Mouse (Mus musculus): ENCODE measurements at regions not wholly inside any gene's neighbourhood (a gene's known extent, or its start where the extent isn't known, plus 50 kb on each side); places are given as distances from the start of the nearest gene placed in this dataset.

- ATAC-seq (replicated peaks; ENCODE audit: low FRiP score, low TSS enrichment, poor library complexity, severe bottlenecking), result no peak
Observed at GRCm38 (mm10) chr15:61133316-61133715, 210.5 kb upstream of the A1bg start.

GRCm38 (mm10) chr15:61127971-61128370, 205.2 kb upstream of the A1bg start:
- ATAC-seq (replicated peaks; ENCODE audit: low FRiP score, low TSS enrichment, poor library complexity, severe bottlenecking), result no peak

GRCm38 (mm10) chr15:61127130-61127529, 204.3 kb upstream of the A1bg start:
- no peak for ATAC-seq (replicated peaks; ENCODE audit: low FRiP score, low TSS enrichment, poor library complexity, severe bottlenecking)

GRCm38 (mm10) chr15:61116912-61117311, 194.1 kb upstream of the A1bg start:
- no peak for ATAC-seq (replicated peaks; ENCODE audit: low FRiP score, low TSS enrichment, poor library complexity, severe bottlenecking)

GRCm38 (mm10) chr15:61109429-61110128, 186.8 kb upstream of the A1bg start:
- no peak for ATAC-seq (replicated peaks; ENCODE audit: low FRiP score, low TSS enrichment, poor library complexity, severe bottlenecking)

GRCm38 (mm10) chr15:61108957-61109356, 186.1 kb upstream of the A1bg start:
- no peak for ATAC-seq (replicated peaks; ENCODE audit: low FRiP score, low TSS enrichment, poor library complexity, severe bottlenecking)

GRCm38 (mm10) chr15:61102421-61103412, 179.9 kb upstream of the A1bg start:
- peak; percentile 73 for ATAC-seq (replicated peaks; ENCODE audit: low FRiP score, low TSS enrichment, poor library complexity, severe bottlenecking)

GRCm38 (mm10) chr15:61100807-61101206, 178.0 kb upstream of the A1bg start:
- ATAC-seq (replicated peaks; ENCODE audit: low FRiP score, low TSS enrichment, poor library complexity, severe bottlenecking), result no peak

- ATAC-seq (replicated peaks; ENCODE audit: low FRiP score, low TSS enrichment, poor library complexity, severe bottlenecking), result no peak
Observed at GRCm38 (mm10) chr15:61098968-61099367, 176.2 kb upstream of the A1bg start.

- ATAC-seq (replicated peaks; ENCODE audit: low FRiP score, low TSS enrichment, poor library complexity, severe bottlenecking), result no peak
Observed at GRCm38 (mm10) chr15:61098519-61098918, 175.7 kb upstream of the A1bg start.

- ATAC-seq (replicated peaks; ENCODE audit: low FRiP score, low TSS enrichment, poor library complexity, severe bottlenecking), result no peak
Observed at GRCm38 (mm10) chr15:61096021-61096781, 173.4 kb upstream of the A1bg start.

GRCm38 (mm10) chr15:61055017-61055609, 132.3 kb upstream of the A1bg start:
- ATAC-seq (replicated peaks; ENCODE audit: low FRiP score, low TSS enrichment, poor library complexity, severe bottlenecking), result no peak

GRCm38 (mm10) chr15:61051363-61051762, 128.6 kb upstream of the A1bg start:
- no peak for ATAC-seq (replicated peaks; ENCODE audit: low FRiP score, low TSS enrichment, poor library complexity, severe bottlenecking)

- no peak for ATAC-seq (replicated peaks; ENCODE audit: low FRiP score, low TSS enrichment, poor library complexity, severe bottlenecking)
Observed at GRCm38 (mm10) chr15:61009509-61009908, 86.7 kb upstream of the A1bg start.

- no peak for ATAC-seq (replicated peaks; ENCODE audit: low FRiP score, low TSS enrichment, poor library complexity, severe bottlenecking)
Observed at GRCm38 (mm10) chr15:61007461-61008059, 84.7 kb upstream of the A1bg start.

GRCm38 (mm10) chr15:61006608-61007007, 83.8 kb upstream of the A1bg start:
- no peak for ATAC-seq (replicated peaks; ENCODE audit: low FRiP score, low TSS enrichment, poor library complexity, severe bottlenecking)

GRCm38 (mm10) chr15:60993971-60994690, 71.3 kb upstream of the A1bg start:
- ATAC-seq (replicated peaks; ENCODE audit: low FRiP score, low TSS enrichment, poor library complexity, severe bottlenecking), result no peak

- ATAC-seq (replicated peaks; ENCODE audit: low FRiP score, low TSS enrichment, poor library complexity, severe bottlenecking), result no peak
Observed at GRCm38 (mm10) chr15:60993394-60993793, 70.6 kb upstream of the A1bg start.
